Mouse (Mus musculus): ENCODE measurements at regions not wholly inside any gene's neighbourhood (a gene's known extent, or its start where the extent isn't known, plus 50 kb on each side); places are given as distances from the start of the nearest gene placed in this dataset.

DNA sequence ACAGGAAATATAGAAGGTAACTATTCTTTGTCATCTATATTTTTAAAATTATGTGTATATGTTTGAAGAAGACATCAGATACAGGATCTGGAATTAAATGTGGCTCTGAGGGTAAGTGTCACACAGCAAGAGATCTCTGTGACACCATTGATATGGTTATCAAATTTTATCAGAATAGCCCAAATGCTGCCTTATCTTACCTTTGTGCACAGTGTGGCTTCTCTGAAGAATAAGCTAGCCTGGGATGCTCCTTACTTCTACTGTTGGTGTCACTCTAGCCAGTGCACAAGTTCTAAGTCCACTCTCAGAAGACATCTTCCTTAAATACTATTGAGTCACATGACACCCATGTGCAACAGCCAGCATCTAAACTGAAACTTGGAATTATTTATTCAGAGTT is 194.0 kb upstream of the Fat4 start:
- H3K9ac ChIP-seq (replicated peaks), result no peak overlapping the region
- peaks cover 8% of the 10 kb centered on the region for H3K4me1 ChIP-seq
- no peaks in the 10 kb centered on the region for H3K9me3 ChIP-seq
- no peak overlapping the region for H3K4me3 ChIP-seq
- no peak overlapping the region for H3K27ac ChIP-seq (replicated peaks)
- no peak for ATAC-seq (replicated peaks)
- no peaks in the 10 kb centered on the region for H3K27me3 ChIP-seq
- no peak overlapping the region for H3K4me2 ChIP-seq (replicated peaks)
- no peaks in the 10 kb centered on the region for H3K36me3 ChIP-seq

DNA sequence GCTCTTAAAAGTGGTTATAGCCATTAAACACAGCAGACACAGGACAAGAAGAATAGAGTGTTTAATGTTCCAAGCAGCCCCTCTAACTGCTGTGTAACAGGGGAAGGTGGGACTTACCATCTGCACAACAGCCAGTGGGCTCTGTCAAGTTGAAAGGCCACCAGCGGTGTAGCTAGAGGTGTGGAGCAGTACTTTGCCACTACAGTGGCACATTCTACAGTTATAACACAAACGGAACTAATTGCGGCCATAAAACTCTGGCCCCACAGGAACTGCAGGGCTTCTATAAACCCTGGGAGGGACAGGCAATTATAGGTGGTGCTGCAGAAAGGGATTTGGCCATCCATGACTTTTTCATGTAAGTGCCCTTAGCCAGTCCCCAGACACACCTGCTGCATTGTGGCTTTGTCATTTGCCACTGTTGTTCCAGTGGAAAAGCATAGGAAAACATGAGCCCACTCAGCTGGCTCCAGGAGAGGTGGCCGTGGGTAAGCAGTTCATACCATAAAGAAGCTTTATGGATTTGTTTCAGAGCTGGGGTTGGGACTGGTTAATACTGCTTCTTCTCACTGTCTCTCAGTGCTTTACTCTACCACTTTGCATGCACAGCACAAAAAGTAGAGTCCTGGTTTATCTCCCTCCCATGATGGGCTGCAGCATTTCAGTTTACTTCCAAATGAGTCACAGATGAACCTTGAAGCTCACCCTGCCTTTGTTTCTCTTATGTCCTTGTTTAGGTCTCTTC is 199.8 kb upstream of the Ankrd50 start:
- Histone ChIP-seq H3K4me3 (no peak overlapping the region), H3K27ac (replicated peaks) (no peak overlapping the region), H3K9me3 (no peaks in the 10 kb centered on the region), H3K9ac (replicated peaks) (no peak overlapping the region), H3K27me3 (no peaks in the 10 kb centered on the region), H3K36me3 (no peaks in the 10 kb centered on the region), H3K4me1 (no peaks in the 10 kb centered on the region), H3K4me2 (replicated peaks) (no peak overlapping the region)
- WGBS, result 83% methylated on average over 4 of the region's 4 CpGs
- no peak for ATAC-seq (replicated peaks)

- Histone ChIP-seq H3K27ac (replicated peaks) (no peak overlapping the region), H3K27me3 (no peaks in the 10 kb centered on the region), H3K4me3 (no peak overlapping the region), H3K36me3 (no peaks in the 10 kb centered on the region), H3K4me2 (replicated peaks) (no peak overlapping the region), H3K9ac (replicated peaks) (no peak overlapping the region), H3K4me1 (0 out of 2 replicates have a peak, but pooled peaks cover 7% of the 10 kb centered on the region), H3K9me3 (no peaks in the 10 kb centered on the region)
- 40% methylated on average over 17 of the region's 17 CpGs for WGBS
- peak; percentile 74 for ATAC-seq (replicated peaks)
These were observed 179.2 kb upstream of the Ankrd50 start for GRCm38 (mm10) chr3:38663670-38664494.

DNA sequence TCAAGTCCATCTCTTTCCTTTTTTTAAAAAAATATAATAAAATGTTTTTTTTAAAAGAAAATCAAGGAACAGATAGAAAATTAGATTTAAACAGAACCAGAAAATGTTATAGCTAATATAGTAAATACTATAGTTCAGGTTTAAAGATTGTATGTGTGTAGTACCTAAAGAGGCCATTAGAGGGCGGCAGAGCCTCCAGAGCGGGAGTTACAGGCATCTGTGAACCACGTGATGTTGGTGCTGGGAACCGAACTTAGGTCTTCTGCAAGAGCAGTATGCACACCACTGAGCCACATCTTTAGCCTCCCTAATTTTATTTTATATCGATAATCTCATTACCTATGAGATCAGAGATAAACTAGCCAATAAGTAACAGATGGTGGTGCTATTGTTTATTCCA is 178.4 kb upstream of the Ankrd50 start:
- 62% methylated on average over 5 of the region's 5 CpGs for WGBS

GRCm38 (mm10) chr3:38656790-38657189 is 172.1 kb upstream of the Ankrd50 start:
- no peak overlapping the region for H3K27ac ChIP-seq (replicated peaks)
- no peaks in the 10 kb centered on the region for H3K9me3 ChIP-seq
- H3K36me3 ChIP-seq, result no peaks in the 10 kb centered on the region
- no peak overlapping the region for H3K9ac ChIP-seq (replicated peaks)
- H3K4me3 ChIP-seq, result no peak overlapping the region
- ATAC-seq (replicated peaks), result no peak
- H3K27me3 ChIP-seq, result no peaks in the 10 kb centered on the region
- no peak overlapping the region for H3K4me2 ChIP-seq (replicated peaks)
- H3K4me1 ChIP-seq, result peaks cover 12% of the 10 kb centered on the region
- WGBS, result 80% methylated on average over 1 of the region's 1 CpGs

More for the DNA sequence above, 178.4 kb upstream of the Ankrd50 start:
- Histone ChIP-seq H3K9me3 (no peaks in the 10 kb centered on the region), H3K9ac (replicated peaks) (no peak overlapping the region), H3K4me2 (replicated peaks) (no peak overlapping the region), H3K4me1 (0 out of 2 replicates have a peak, but pooled peaks cover 7% of the 10 kb centered on the region), H3K4me3 (no peak overlapping the region), H3K36me3 (no peaks in the 10 kb centered on the region), H3K27me3 (no peaks in the 10 kb centered on the region), H3K27ac (replicated peaks) (no peak overlapping the region)
- ATAC-seq (replicated peaks), result no peak

DNA sequence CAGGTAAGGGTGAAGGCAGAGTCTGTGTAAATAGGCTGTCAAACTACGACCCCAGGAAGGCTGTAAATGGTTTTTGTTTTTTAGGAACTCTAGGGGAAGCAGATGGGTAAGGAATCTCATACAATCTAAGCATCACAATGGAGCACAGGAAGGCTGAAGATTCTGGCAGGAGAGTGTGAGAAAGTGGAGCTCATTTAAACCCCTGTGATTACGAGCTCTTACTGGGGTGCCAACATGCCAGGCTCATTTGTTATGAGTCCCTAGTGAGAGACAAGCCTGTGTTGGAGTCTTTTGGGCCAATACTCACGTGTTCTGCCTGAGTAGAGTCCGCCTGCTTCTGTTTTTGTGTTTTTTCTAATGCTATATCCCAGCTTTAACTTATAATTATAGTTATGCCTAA is 169.3 kb upstream of the Ankrd50 start:
- Histone ChIP-seq H3K36me3 (no peaks in the 10 kb centered on the region), H3K4me2 (replicated peaks) (no peak overlapping the region), H3K9ac (replicated peaks) (no peak overlapping the region), H3K27ac (replicated peaks) (peak overlapping the region; percentile 9; the same call in 1 of the 2 replicates), H3K4me1 (peaks cover 12% of the 10 kb centered on the region), H3K4me3 (no peak overlapping the region), H3K9me3 (no peaks in the 10 kb centered on the region), H3K27me3 (no peaks in the 10 kb centered on the region)
- WGBS, result 45% methylated on average over 4 of the region's 4 CpGs
- ATAC-seq (replicated peaks), result peak; percentile 17; the same call in 1 of the 2 replicates

DNA sequence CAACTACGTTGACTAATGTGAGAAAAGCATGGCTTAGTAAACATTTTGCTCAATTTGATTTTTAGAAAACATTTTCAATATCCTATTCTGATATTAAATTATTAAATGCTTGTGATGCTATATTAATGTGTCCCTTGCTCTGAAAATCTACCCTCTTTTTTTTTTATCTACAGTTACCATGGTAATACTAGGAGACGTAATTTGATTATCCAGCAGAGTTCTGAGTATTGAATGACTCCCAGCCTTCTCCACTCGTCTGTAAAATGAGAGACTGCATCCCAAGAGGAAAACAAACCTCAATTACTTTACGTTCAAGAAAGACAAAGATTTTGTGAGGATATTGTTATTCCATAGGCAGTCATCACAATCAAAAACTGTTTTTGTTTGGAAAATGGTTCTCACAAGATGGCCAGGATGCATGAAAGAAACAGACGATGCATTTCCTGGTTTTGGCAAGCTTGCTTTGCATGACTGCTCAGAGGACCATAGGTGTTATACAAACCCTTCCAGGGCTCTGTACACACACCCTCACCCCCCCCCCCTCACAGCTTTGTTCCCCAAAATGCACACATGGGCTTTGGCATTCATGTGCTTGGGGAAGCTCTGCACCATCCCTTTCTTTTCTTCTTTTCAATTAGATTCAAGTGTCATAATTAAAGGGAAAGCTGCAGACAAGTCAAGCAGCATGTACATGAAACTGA is 168.5 kb upstream of the Ankrd50 start:
- no peaks in the 10 kb centered on the region for H3K9me3 ChIP-seq
- WGBS, result 24% methylated on average over 5 of the region's 5 CpGs
- 0 out of 2 replicates have a peak, but pooled peaks have one; percentile 30 for ATAC-seq (replicated peaks)
- H3K9ac ChIP-seq (replicated peaks), result no peak overlapping the region
- H3K27me3 ChIP-seq, result no peaks in the 10 kb centered on the region
- H3K27ac ChIP-seq (replicated peaks), result peak overlapping the region; percentile 9; the same call in 1 of the 2 replicates
- H3K36me3 ChIP-seq, result no peaks in the 10 kb centered on the region
- no peak overlapping the region for H3K4me2 ChIP-seq (replicated peaks)
- H3K4me3 ChIP-seq, result no peak overlapping the region
- peaks cover 12% of the 10 kb centered on the region for H3K4me1 ChIP-seq

DNA sequence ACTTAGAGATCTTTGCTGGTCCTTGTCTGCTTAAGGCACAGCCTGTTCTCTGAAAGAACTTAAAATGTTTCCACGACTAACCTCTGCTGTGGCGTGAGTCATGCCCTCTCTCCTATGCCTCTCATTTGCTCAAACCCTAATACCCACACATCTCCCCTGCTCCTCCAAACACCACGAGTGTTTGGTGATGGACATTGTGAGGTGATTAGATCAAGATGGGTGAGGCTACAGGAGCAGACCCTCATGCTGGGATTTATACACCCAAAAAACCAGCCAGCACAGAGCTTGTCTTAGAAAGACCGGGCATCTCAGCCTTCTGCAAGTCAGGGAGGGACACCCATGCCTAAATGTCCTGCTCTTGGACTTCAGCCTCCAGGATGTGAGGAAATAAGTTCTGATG is 165.5 kb upstream of the Ankrd50 start:
- H3K27me3 ChIP-seq, result no peaks in the 10 kb centered on the region

DNA sequence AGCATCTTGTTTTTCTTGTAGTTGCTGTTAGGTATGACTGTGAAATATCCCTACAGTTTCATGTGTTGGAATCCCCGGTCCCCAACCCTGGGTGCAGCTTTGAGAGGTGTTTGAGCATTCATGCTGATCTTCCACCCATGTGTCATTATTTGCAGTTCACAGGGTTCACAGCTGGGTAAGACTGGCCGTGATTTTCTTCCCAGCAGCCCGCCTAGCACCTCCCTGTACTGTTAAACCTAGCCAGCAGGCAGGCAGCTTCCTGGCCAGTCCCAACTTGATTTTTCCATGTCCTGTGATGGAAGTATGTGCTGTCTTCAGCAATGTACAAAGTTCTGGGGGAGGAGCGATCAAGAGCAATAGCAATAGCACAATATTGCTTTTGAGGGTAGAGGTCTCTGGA is 164.0 kb upstream of the Ankrd50 start:
- peaks cover 7% of the 10 kb centered on the region for H3K4me1 ChIP-seq
- H3K27me3 ChIP-seq, result no peaks in the 10 kb centered on the region
- no peaks in the 10 kb centered on the region for H3K36me3 ChIP-seq
- H3K4me2 ChIP-seq (replicated peaks), result no peak overlapping the region
- no peak overlapping the region for H3K4me3 ChIP-seq
- no peak overlapping the region for H3K27ac ChIP-seq (replicated peaks)
- no peak for ATAC-seq (replicated peaks)
- WGBS, result 88% methylated on average over 4 of the region's 4 CpGs
- H3K9ac ChIP-seq (replicated peaks), result no peak overlapping the region
- no peaks in the 10 kb centered on the region for H3K9me3 ChIP-seq

More for the DNA sequence above, 165.5 kb upstream of the Ankrd50 start:
- Histone ChIP-seq H3K4me3 (no peak overlapping the region), H3K9me3 (no peaks in the 10 kb centered on the region), H3K9ac (replicated peaks) (no peak overlapping the region), H3K36me3 (no peaks in the 10 kb centered on the region), H3K27ac (replicated peaks) (no peak overlapping the region), H3K4me2 (replicated peaks) (no peak overlapping the region), H3K4me1 (peaks cover 12% of the 10 kb centered on the region)
- WGBS, result 80% methylated on average over 4 of the region's 4 CpGs
- no peak for ATAC-seq (replicated peaks)

DNA sequence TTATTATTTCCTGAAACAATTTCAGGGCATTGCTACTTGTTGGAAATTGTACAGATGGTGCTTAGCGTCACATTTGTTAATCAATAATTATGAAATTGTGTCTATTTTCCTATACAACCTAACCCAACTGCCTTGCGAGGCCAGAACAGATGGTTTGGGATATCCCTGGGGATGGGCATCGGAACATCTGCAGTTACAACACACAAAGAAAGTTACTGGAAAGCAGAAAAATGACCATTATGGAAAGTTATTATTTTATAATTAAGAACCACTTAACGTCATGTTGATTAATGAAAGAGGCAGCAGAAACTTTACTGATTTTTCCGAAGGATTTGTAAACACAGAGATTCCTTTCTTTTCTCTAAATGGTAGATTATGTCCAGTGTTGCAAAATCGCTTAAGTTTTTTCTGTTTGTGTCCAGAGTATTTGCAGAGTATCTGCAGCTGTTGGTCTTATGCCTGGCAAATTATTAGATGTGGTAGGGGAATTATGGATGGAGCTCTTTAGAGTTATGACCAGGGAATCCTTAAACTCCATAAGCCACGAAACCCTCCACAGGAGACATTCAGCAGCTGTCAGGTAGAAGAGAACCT is 163.2 kb upstream of the Ankrd50 start:
- no peaks in the 10 kb centered on the region for H3K36me3 ChIP-seq
- no peak overlapping the region for H3K27ac ChIP-seq (replicated peaks)
- WGBS, result 86% methylated on average over 7 of the region's 7 CpGs
- H3K4me1 ChIP-seq, result no peaks in the 10 kb centered on the region
- no peaks in the 10 kb centered on the region for H3K27me3 ChIP-seq
- ATAC-seq (replicated peaks), result no peak
- H3K4me3 ChIP-seq, result no peak overlapping the region
- H3K4me2 ChIP-seq (replicated peaks), result no peak overlapping the region
- H3K9ac ChIP-seq (replicated peaks), result no peak overlapping the region
- no peaks in the 10 kb centered on the region for H3K9me3 ChIP-seq

GRCm38 (mm10) chr3:38641733-38642132 is 157.1 kb upstream of the Ankrd50 start:
- H3K27me3 ChIP-seq, result no peaks in the 10 kb centered on the region

DNA sequence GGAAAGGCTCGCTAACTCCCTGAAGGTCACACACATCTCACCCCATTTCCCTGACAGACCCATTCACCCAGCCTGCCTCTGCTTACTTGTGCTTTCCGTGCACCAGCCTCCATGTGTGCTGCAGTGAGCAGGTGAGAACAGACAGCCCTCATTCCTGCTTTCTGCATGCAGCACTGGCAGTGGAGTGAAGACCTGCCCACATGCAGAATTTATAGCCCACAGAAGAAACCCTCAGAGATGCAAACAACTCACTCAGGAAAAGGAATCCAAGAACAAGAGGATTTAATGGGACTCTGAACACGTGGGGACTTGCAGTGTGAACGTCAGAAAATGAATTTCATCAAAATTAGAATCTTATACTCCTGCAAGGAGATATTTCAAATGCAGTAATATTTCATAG is 152.2 kb upstream of the Ankrd50 start:
- Histone ChIP-seq H3K4me1 (no peaks in the 10 kb centered on the region), H3K4me3 (no peak overlapping the region), H3K4me2 (replicated peaks) (no peak overlapping the region), H3K36me3 (no peaks in the 10 kb centered on the region), H3K9me3 (no peaks in the 10 kb centered on the region), H3K9ac (replicated peaks) (no peak overlapping the region), H3K27me3 (no peaks in the 10 kb centered on the region), H3K27ac (replicated peaks) (no peak overlapping the region)
- no peak for ATAC-seq (replicated peaks)
- 74% methylated on average over 4 of the region's 4 CpGs for WGBS

More at GRCm38 (mm10) chr3:38641733-38642132, 157.1 kb upstream of the Ankrd50 start:
- H3K9ac ChIP-seq (replicated peaks), result no peak overlapping the region
- H3K27ac ChIP-seq (replicated peaks), result no peak overlapping the region
- H3K4me2 ChIP-seq (replicated peaks), result no peak overlapping the region
- no peaks in the 10 kb centered on the region for H3K4me1 ChIP-seq
- no peaks in the 10 kb centered on the region for H3K36me3 ChIP-seq
- H3K9me3 ChIP-seq, result no peaks in the 10 kb centered on the region
- H3K4me3 ChIP-seq, result no peak overlapping the region
- no peak for ATAC-seq (replicated peaks)
- WGBS, result 64% methylated on average over 1 of the region's 1 CpGs

All from forebrain, embryonic 15.5 days (tissue).